Mouse (Mus musculus): ENCODE results near the gene Ccndbp1. TPM values are rescaled to one million over a fixed set of nuclear protein-coding genes. Genes with fewer than 3 reads are reported as not detected.

The Ccndbp1 gene
- total and polyA plus RNA-seq, 3 experiments: 23.4 to 38.8 (median 33.4) TPM

- dilution Hi-C loops (cut with MboI; ENCODE audit: extremely low pct_ligation_motif_present, extremely low pct_unique_long_range_greater_than_20kb, low sequenced_read_pairs) (no loop called here), in situ Hi-C loops (cut with MboI; ENCODE audit: low pct_ligation_motif_present, low pct_unique_long_range_greater_than_20kb, low sequenced_read_pairs) (no loop called here)
- DNase-seq (ENCODE audit: extremely low read depth): no peak
- no peak overlapping the region for H3K4me2 ChIP-seq (ENCODE audit: insufficient read depth, low read depth, poor library complexity, severe bottlenecking)
- no peaks in the 10 kb centered on the region for H3K36me3 ChIP-seq (replicated peaks in 1 of 2; ENCODE audit: control insufficient read depth in 1 of 2, insufficient read depth in 1 of 2, low read length in 1 of 2)
- no peak overlapping the region for H3K4me3 ChIP-seq (replicated peaks in 1 of 3; ENCODE audit: low read depth in 2 of 3, low read length in 2 of 3, poor library complexity in 1 of 3)
- no peaks in the 10 kb centered on the region for H3K79me2 ChIP-seq (replicated peaks; ENCODE audit: control insufficient read depth, extremely low read depth, insufficient read depth, poor library complexity, severe bottlenecking)
- TF ChIP-seq JUN (IDR thresholded peaks at IDR 0.05; ENCODE audit: insufficient read depth, low read depth, low read length) (no peak), POLR2AphosphoS2 (IDR thresholded peaks at IDR 0.05; ENCODE audit: low read depth, low read length) (no peak), CHD2 (IDR thresholded peaks at IDR 0.05; ENCODE audit: low read length) (no peak), ETS1 (conservative IDR thresholded peaks at IDR 0.05; ENCODE audit: low read depth, low read length) (no peak), ZMIZ1 (IDR thresholded peaks at IDR 0.05; ENCODE audit: low read depth, low read length) (no peak), GABPA (IDR thresholded peaks at IDR 0.05; ENCODE audit: insufficient replicate concordance, low read depth, low read length) (no peak), JUND (conservative IDR thresholded peaks at IDR 0.05; ENCODE audit: low read depth, low read length) (no peak), E2F4 (IDR thresholded peaks at IDR 0.05; ENCODE audit: insufficient replicate concordance, low read depth, low read length) (no peak)
- no peaks in the 10 kb centered on the region for H3K9me3 ChIP-seq (replicated peaks; ENCODE audit: low read length)
- no peak overlapping the region for H3K9ac ChIP-seq (ENCODE audit: insufficient read depth, low read depth)
- no peak overlapping the region for H3K27ac ChIP-seq (ENCODE audit: insufficient read depth, low read depth)
- peaks cover 6% of the 10 kb centered on the region for H3K27me3 ChIP-seq (replicated peaks)
- H3K4me1 ChIP-seq (ENCODE audit: control insufficient read depth in 1 of 2, insufficient read depth in 2 of 2): peaks cover 0 to 2% of the 10 kb centered on the region in 2 experiments; a peak in 1 of 4 replicates
Measured at GRCm38 (mm10) chr2:121055915-121056314, 47.7 kb downstream of the Ccndbp1 start.

GRCm38 (mm10) chr2:121057997-121058396, 49.8 kb downstream of the Ccndbp1 start:
- H3K4me2 ChIP-seq (ENCODE audit: insufficient read depth, low read depth, poor library complexity, severe bottlenecking): no peak overlapping the region
- no peaks in the 10 kb centered on the region for H3K36me3 ChIP-seq (replicated peaks in 1 of 2; ENCODE audit: control insufficient read depth in 1 of 2, insufficient read depth in 1 of 2, low read length in 1 of 2)
- no peak for TF ChIP-seq MEF2A (IDR thresholded peaks at IDR 0.05; ENCODE audit: borderline replicate concordance, low read depth, low read length)
- TF ChIP-seq NELFE (IDR thresholded peaks at IDR 0.05; ENCODE audit: low read depth, low read length): no peak
- TF ChIP-seq CTCF (conservative IDR thresholded peaks at IDR 0.05 in 1 of 2, IDR thresholded peaks at IDR 0.05 in 1 of 2; ENCODE audit: low read depth in 2 of 2, low read length in 2 of 2): no peak
- TF ChIP-seq MAFK (IDR thresholded peaks at IDR 0.05; ENCODE audit: insufficient replicate concordance, low read length): no peak
- no peak for TF ChIP-seq PAX5 (IDR thresholded peaks at IDR 0.05; ENCODE audit: low read length)
- TF ChIP-seq POLR2A (IDR thresholded peaks at IDR 0.05; ENCODE audit: low read depth, low read length): no peak
- no peak for TF ChIP-seq CHD2 (IDR thresholded peaks at IDR 0.05; ENCODE audit: low read length)
- TF ChIP-seq ZMIZ1 (IDR thresholded peaks at IDR 0.05; ENCODE audit: low read depth, low read length): no peak
- in situ Hi-C loops (cut with MboI; ENCODE audit: low pct_ligation_motif_present, low pct_unique_long_range_greater_than_20kb, low sequenced_read_pairs) (no loop called here), dilution Hi-C loops (cut with MboI; ENCODE audit: extremely low pct_ligation_motif_present, extremely low pct_unique_long_range_greater_than_20kb, low sequenced_read_pairs) (no loop called here)
- H3K27me3 ChIP-seq (replicated peaks): peaks cover 10% of the 10 kb centered on the region
- H3K4me3 ChIP-seq (replicated peaks in 1 of 3; ENCODE audit: low read depth in 2 of 3, low read length in 2 of 3, poor library complexity in 1 of 3): no peak overlapping the region
- DNase-seq (ENCODE audit: extremely low read depth): no peak
- no peak overlapping the region for H3K9ac ChIP-seq (ENCODE audit: insufficient read depth, low read depth)
- H3K27ac ChIP-seq (ENCODE audit: insufficient read depth, low read depth): no peak overlapping the region
- no peaks in the 10 kb centered on the region for H3K79me2 ChIP-seq (replicated peaks; ENCODE audit: control insufficient read depth, extremely low read depth, insufficient read depth, poor library complexity, severe bottlenecking)
- peaks cover 0 to 2% of the 10 kb centered on the region in 2 experiments; a peak in 1 of 4 replicates for H3K4me1 ChIP-seq (ENCODE audit: control insufficient read depth in 1 of 2, insufficient read depth in 2 of 2)
- H3K9me3 ChIP-seq (replicated peaks; ENCODE audit: low read length): no peaks in the 10 kb centered on the region

- dilution Hi-C loops (cut with MboI; ENCODE audit: extremely low pct_ligation_motif_present, extremely low pct_unique_long_range_greater_than_20kb, low sequenced_read_pairs) (no loop called here), in situ Hi-C loops (cut with MboI; ENCODE audit: low pct_ligation_motif_present, low pct_unique_long_range_greater_than_20kb, low sequenced_read_pairs) (no loop called here)
- H3K4me3 ChIP-seq (replicated peaks in 1 of 3; ENCODE audit: low read depth in 2 of 3, low read length in 2 of 3, poor library complexity in 1 of 3): no peak overlapping the region
Measured at GRCm38 (mm10) chr2:121061315-121061714, 53.1 kb downstream of the Ccndbp1 start.

More at GRCm38 (mm10) chr2:121061315-121061714, 53.1 kb downstream of the Ccndbp1 start:
- H3K27ac ChIP-seq (ENCODE audit: insufficient read depth, low read depth): no peak overlapping the region
- no peak for TF ChIP-seq KAT2A (IDR thresholded peaks at IDR 0.05; ENCODE audit: insufficient replicate concordance, low read length)
- TF ChIP-seq E2F4 (IDR thresholded peaks at IDR 0.05; ENCODE audit: insufficient replicate concordance, low read depth, low read length): no peak
- TF ChIP-seq UBTF (IDR thresholded peaks at IDR 0.05; ENCODE audit: low read depth, low read length): no peak
- TF ChIP-seq MXI1 (IDR thresholded peaks at IDR 0.05; ENCODE audit: low read depth, low read length): no peak
- TF ChIP-seq PAX5 (IDR thresholded peaks at IDR 0.05; ENCODE audit: low read length): no peak
- no peak for TF ChIP-seq ETS1 (conservative IDR thresholded peaks at IDR 0.05; ENCODE audit: low read depth, low read length)
- no peak for TF ChIP-seq TCF12 (IDR thresholded peaks at IDR 0.05; ENCODE audit: low read depth, low read length)
- no peak for TF ChIP-seq EP300 (IDR thresholded peaks at IDR 0.05; ENCODE audit: low read length)
- TF ChIP-seq TBP (conservative IDR thresholded peaks at IDR 0.05; ENCODE audit: low read depth, low read length): no peak
- no peak for TF ChIP-seq SMC3 (IDR thresholded peaks at IDR 0.05; ENCODE audit: low read depth, low read length)
- TF ChIP-seq USF1 (IDR thresholded peaks at IDR 0.05; ENCODE audit: low read depth, low read length): no peak
- no peak for TF ChIP-seq ZMIZ1 (IDR thresholded peaks at IDR 0.05; ENCODE audit: low read depth, low read length)
- TF ChIP-seq MEF2A (IDR thresholded peaks at IDR 0.05; ENCODE audit: borderline replicate concordance, low read depth, low read length): no peak
- TF ChIP-seq ZC3H11A (IDR thresholded peaks at IDR 0.05; ENCODE audit: low read depth, low read length): no peak
- no peak for TF ChIP-seq GABPA (IDR thresholded peaks at IDR 0.05; ENCODE audit: insufficient replicate concordance, low read depth, low read length)
- TF ChIP-seq JUN (IDR thresholded peaks at IDR 0.05; ENCODE audit: insufficient read depth, low read depth, low read length): no peak
- TF ChIP-seq POLR2A (IDR thresholded peaks at IDR 0.05; ENCODE audit: low read depth, low read length): no peak
- no peak for TF ChIP-seq CHD2 (IDR thresholded peaks at IDR 0.05; ENCODE audit: low read length)
- TF ChIP-seq CHD1 (IDR thresholded peaks at IDR 0.05; ENCODE audit: low read depth, low read length): no peak
- no peaks in the 10 kb centered on the region for H3K79me2 ChIP-seq (replicated peaks; ENCODE audit: control insufficient read depth, extremely low read depth, insufficient read depth, poor library complexity, severe bottlenecking)
- no peak for DNase-seq (ENCODE audit: extremely low read depth)
- H3K9me3 ChIP-seq (replicated peaks; ENCODE audit: low read length): no peaks in the 10 kb centered on the region
- H3K4me2 ChIP-seq (ENCODE audit: insufficient read depth, low read depth, poor library complexity, severe bottlenecking): no peak overlapping the region
- peaks cover 12% of the 10 kb centered on the region for H3K27me3 ChIP-seq (replicated peaks)
- no peak overlapping the region for H3K9ac ChIP-seq (ENCODE audit: insufficient read depth, low read depth)
- no peaks in the 10 kb centered on the region for H3K4me1 ChIP-seq (ENCODE audit: control insufficient read depth in 1 of 2, insufficient read depth in 2 of 2)
- H3K36me3 ChIP-seq (replicated peaks in 1 of 2; ENCODE audit: control insufficient read depth in 1 of 2, insufficient read depth in 1 of 2, low read length in 1 of 2): no peaks in the 10 kb centered on the region

Measured in CH12.LX (cell line).